Mouse (Mus musculus): ENCODE measurements around the gene Evl.

GRCm38 (mm10) chr12:108642019-108642418, 87.5 kb downstream of the Evl start:
- TF ChIP-seq CTCF (IDR thresholded peaks at IDR 0.05; ENCODE audit: borderline replicate concordance, extremely low read depth, insufficient read depth, insufficient read length) (no peak), POLR2A (IDR thresholded peaks at IDR 0.05; ENCODE audit: borderline replicate concordance, extremely low read depth, insufficient read depth, insufficient read length, poor library complexity, severe bottlenecking) (no peak)
